Mouse (Mus musculus): ENCODE data around the gene A730009L09Rik. TPM values are rescaled to one million over a fixed set of nuclear protein-coding genes. Genes with fewer than 3 reads are reported as not detected.
A peak's percentile ranks its signal among the peaks of the same experiment; 100 is the strongest.

Gene A730009L09Rik
- total RNA-seq (2017) = not detected in 2 replicates

DNA sequence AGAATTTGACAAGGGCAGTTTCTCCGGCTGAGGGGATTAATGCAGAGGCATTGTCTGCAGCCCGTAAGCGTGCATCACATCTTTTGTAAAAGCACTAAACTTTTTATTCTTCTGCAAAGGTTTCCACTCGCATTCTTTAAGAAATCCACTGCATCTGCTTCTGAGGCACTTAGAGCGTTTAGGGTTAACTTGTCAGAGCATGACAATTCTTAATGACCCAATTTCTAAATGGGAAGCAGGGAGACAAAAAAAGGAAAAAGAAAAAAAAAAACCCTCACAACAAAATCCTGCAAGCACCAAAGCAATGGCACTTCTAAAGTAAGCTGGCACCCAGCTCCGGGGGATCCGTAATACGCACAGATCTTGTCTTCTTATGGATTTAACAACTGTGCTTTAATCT lies at the start of gene A730009L09Rik:
A730009L09Rik (plus strand) TSS at position 301 of the 400 bp plus-strand sequence.
- no peak for ATAC-seq (replicated peaks in 1 of 2; ENCODE audit: insufficient read depth in 1 of 2, low FRiP score in 2 of 2, low TSS enrichment in 1 of 2, low read depth in 1 of 2, poor library complexity in 2 of 2, severe bottlenecking in 2 of 2)

DNA sequence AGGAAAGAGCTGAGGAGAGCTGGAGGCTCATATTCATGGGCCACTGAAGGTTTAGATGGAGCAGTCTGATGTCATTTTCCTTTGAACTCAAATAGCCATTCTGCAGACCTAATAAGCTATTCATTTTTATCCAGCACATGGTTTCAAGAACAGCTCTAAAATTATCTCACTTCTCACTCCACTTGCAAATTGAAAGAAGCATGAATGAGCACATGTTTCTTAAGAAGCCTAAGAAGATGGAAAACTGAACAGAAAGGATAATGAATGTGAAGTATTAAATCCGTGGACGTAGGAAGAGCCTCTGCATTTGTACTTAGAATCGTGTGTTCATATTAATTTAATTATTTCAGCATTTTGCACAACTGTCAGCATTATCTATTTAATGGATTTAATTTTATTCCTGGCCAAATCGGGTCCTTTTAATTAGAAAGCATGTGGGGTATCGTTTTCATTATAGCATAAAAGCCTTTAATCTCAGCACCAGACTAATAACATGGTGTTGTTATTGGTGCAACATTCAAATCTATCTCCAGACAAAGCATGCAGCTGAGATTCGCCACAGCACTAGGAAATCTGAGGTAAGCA lies 49.2 kb upstream of the A730009L09Rik start:
- no peak for ATAC-seq (replicated peaks in 1 of 2; ENCODE audit: insufficient read depth in 1 of 2, low FRiP score in 2 of 2, low TSS enrichment in 1 of 2, low read depth in 1 of 2, poor library complexity in 2 of 2, severe bottlenecking in 2 of 2)

DNA sequence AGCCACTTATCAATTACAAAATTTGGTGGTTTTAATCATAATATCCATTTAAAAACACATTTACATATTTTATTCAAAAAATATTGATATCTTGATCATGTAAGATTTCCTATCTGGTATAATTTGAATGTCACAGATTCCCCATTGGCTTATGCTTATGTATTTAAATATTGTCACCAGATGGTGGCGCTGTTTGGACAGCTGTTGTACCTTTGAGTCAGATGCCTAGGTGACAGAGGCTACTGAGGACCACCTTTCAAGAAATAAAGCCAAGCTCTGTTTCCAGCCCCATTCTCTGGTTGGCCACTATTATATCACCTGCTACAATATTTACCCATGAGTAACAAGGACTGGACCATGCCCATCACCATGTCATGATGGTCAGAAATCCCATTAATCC lies 46.0 kb upstream of the A730009L09Rik start:
- ATAC-seq (replicated peaks in 1 of 2; ENCODE audit: insufficient read depth in 1 of 2, low FRiP score in 2 of 2, low TSS enrichment in 1 of 2, low read depth in 1 of 2, poor library complexity in 2 of 2, severe bottlenecking in 2 of 2) = no peak

DNA sequence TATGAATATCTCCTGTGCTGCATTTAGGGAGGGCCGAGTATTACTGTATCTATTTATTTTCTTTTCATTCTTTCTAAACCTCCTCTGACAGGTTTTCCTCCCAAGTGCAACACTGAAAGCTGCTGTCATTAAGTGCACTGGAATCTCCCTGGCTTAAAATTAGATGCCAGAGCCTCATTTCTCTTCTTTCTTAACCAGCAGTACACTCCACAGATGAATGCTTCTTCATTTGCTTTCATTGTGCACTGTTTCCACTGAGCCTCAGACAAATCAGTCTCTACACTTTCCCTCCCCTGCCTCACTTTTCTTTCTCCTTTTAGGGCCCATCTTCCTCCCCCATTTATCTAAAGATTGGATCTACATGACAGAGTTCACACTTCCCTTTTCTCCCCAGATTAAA lies 44.9 kb upstream of the A730009L09Rik start:
- no peak for ATAC-seq (replicated peaks in 1 of 2; ENCODE audit: insufficient read depth in 1 of 2, low FRiP score in 2 of 2, low TSS enrichment in 1 of 2, low read depth in 1 of 2, poor library complexity in 2 of 2, severe bottlenecking in 2 of 2)

DNA sequence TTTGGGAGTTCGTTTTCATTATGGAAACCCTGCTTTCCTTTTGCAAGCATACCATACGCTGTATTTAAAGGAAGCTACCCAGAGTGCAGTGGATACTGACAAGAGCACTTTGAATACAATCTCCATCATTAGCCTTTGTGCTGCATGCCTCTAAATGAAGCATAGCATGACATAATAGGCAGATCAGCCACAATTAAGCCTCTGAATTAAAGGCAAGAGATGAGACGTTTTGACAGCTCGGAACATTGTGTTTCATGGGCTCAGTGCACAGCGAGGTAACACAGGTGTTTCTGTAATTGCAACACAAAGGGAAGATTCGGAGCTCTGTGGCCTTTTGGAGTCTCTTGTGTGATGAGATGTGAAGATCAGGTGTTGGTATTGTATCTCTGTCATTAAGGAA lies 41.5 kb upstream of the A730009L09Rik start:
- ATAC-seq (replicated peaks in 1 of 2; ENCODE audit: insufficient read depth in 1 of 2, low FRiP score in 2 of 2, low TSS enrichment in 1 of 2, low read depth in 1 of 2, poor library complexity in 2 of 2, severe bottlenecking in 2 of 2) = no peak

DNA sequence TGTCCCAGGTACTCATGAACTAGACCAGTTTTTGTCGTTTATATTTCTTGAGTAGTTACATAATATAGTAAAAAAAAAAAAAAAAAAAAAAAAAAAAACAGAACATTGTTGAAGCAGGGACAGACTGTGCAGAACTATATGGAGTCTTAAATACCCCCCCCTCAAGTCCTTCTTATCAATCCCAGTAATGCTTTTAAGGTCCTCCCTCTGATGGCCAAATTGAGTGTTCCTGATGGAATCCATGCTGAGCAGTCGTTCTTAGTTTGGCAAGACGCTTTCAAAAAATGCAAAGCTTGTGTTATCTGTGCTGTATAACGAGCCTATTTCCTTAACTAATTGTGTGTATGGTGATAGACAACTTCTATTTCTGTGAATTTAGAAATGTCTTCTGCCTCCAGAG lies 40.2 kb upstream of the A730009L09Rik start:
- no peak for ATAC-seq (replicated peaks in 1 of 2; ENCODE audit: insufficient read depth in 1 of 2, low FRiP score in 2 of 2, low TSS enrichment in 1 of 2, low read depth in 1 of 2, poor library complexity in 2 of 2, severe bottlenecking in 2 of 2)

DNA sequence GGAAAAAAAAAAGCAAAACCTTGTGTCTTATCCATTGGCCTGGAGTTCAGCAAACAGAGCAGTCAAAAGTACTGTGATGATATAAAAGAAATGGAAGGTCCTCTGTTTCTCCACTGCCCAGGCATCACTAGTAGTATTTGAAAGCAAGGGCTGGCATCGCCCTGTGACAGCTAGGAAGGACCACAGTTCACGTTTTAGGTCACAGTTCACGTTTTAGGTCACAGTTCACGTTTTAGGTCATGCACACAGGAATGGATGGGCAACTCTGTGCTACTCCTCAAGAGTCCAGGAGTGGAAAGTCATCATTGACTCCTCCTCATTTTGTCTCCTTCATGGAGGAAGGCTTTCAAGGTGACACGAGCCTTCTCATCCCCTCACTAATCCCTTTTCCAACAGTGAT lies 38.0 kb upstream of the A730009L09Rik start:
- ATAC-seq (replicated peaks in 1 of 2; ENCODE audit: insufficient read depth in 1 of 2, low FRiP score in 2 of 2, low TSS enrichment in 1 of 2, low read depth in 1 of 2, poor library complexity in 2 of 2, severe bottlenecking in 2 of 2) = no peak

DNA sequence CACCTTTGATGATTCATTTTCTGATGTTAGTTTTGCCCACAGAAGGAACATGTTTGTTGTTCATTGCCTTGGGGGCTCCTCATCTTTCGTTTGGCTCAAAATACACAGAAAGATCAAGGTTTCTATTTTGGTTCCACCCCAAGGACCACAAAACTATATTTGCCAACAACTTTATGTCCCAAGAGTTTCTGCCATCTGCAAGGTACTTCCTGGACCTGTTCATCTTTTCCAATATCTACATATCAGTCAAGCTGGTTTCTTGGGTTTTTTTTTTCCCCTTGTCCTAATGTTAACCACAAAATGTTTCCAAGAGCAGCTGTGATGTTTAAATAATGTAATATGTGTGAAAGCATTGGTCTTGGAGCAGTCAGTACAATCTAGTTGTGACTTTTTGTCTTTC lies 37.4 kb upstream of the A730009L09Rik start:
- ATAC-seq (replicated peaks in 1 of 2; ENCODE audit: insufficient read depth in 1 of 2, low FRiP score in 2 of 2, low TSS enrichment in 1 of 2, low read depth in 1 of 2, poor library complexity in 2 of 2, severe bottlenecking in 2 of 2) = no peak; a peak in 1 of 4 replicates

DNA sequence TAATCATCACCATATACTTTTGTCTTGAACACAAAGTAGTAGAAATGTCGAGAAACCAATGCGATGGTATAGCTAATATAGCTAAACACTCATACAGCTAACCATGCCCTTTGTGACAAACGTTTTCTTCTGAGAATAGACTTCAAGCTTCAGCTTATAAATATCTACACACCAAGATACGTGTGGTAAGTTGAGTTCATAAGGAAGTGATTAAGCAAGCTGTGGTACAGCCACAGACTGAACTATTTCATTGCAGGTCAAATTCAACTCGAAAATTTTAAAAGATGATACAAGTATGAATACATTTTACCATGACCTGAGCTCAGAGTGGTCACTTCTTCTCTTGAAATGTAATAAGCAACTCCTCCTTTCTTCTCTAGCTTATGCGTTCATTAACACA lies 37.0 kb upstream of the A730009L09Rik start:
- ATAC-seq (replicated peaks in 1 of 2; ENCODE audit: insufficient read depth in 1 of 2, low FRiP score in 2 of 2, low TSS enrichment in 1 of 2, low read depth in 1 of 2, poor library complexity in 2 of 2, severe bottlenecking in 2 of 2) = 0 out of 4 replicates have a peak, but pooled peaks of 1 of the 2 experiments have one; percentile 43

DNA sequence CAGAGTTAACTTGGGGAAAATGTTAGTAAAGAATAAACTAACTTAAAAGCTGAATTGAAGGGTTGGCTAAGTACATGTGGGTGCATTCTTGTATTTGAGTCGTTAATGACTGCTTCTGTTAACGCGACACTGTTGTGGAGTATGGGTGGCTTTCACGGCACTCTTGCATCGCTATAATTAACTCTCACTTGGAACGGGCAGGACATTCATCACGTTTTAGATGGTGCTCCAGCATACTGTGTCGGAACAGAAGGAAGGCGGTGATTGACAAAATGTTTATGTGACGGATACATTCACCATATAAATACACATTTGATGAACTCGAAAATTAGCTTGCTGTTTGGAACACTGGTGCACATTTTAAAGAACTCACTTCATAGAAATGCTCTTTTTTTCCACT lies 29.0 kb upstream of the A730009L09Rik start:
- ATAC-seq (replicated peaks in 1 of 2; ENCODE audit: insufficient read depth in 1 of 2, low FRiP score in 2 of 2, low TSS enrichment in 1 of 2, low read depth in 1 of 2, poor library complexity in 2 of 2, severe bottlenecking in 2 of 2) = 0 out of 4 replicates have a peak, but pooled peaks of 1 of the 2 experiments have one; percentile 17

DNA sequence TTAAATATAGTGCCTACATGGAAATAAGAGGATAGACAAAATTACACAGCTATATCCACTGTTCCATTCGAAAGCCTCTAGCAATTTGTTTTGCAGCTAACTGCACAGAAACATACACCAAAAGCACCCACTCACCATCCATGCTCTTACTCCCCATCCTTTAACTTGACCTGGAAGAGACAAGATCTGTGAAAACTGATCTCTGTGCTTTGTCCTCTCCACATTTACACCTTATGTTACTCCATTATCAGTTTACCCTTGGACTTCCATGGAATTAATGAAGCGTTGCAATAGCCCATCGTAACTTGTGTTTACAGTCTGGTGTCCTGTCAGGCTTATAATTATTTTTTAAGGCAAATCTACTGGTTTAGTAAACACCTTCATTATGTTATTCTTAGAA lies 20.1 kb upstream of the A730009L09Rik start:
- no peak for ATAC-seq (replicated peaks in 1 of 2; ENCODE audit: insufficient read depth in 1 of 2, low FRiP score in 2 of 2, low TSS enrichment in 1 of 2, low read depth in 1 of 2, poor library complexity in 2 of 2, severe bottlenecking in 2 of 2)

DNA sequence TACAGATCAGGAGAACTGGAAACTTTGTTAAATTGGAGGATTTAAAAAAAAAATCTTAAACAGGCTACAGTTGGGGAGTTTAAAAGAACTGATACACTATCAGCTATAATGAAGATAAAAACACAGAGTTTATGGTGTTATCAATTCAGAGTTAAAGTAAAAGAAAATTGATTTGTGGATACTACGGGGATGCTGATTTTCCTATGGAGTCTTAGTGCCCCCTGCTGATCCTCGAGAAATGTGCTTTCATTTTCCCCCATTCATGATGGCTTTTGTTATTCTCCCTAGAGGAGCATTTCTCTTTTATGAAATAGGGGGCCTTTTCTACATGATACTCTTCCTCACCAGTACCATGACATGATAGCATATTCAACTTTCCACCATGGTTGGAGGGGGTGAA lies 19.5 kb upstream of the A730009L09Rik start:
- ATAC-seq (replicated peaks in 1 of 2; ENCODE audit: insufficient read depth in 1 of 2, low FRiP score in 2 of 2, low TSS enrichment in 1 of 2, low read depth in 1 of 2, poor library complexity in 2 of 2, severe bottlenecking in 2 of 2) = peak; percentile 64 to 69

DNA sequence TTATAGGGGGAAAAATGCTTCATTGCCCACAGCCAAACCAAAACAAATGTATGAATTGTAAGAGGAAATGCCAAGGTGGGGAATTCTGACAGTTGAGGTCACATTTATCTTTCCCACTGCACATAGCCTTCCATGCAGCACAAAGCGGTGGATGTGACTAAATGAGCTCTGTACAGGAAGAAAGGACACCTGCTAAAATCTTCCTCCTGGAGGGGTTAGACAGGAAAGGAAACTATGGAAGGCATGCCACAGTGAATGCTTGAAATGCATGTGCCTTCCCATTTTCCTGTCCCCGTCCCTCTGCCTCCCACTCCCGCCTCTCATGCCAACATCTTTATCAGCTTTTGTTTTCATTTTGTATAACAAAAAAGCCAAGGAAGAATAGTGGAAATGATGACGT lies 7.2 kb upstream of the A730009L09Rik start:
- ATAC-seq (replicated peaks in 1 of 2; ENCODE audit: insufficient read depth in 1 of 2, low FRiP score in 2 of 2, low TSS enrichment in 1 of 2, low read depth in 1 of 2, poor library complexity in 2 of 2, severe bottlenecking in 2 of 2) = no peak

DNA sequence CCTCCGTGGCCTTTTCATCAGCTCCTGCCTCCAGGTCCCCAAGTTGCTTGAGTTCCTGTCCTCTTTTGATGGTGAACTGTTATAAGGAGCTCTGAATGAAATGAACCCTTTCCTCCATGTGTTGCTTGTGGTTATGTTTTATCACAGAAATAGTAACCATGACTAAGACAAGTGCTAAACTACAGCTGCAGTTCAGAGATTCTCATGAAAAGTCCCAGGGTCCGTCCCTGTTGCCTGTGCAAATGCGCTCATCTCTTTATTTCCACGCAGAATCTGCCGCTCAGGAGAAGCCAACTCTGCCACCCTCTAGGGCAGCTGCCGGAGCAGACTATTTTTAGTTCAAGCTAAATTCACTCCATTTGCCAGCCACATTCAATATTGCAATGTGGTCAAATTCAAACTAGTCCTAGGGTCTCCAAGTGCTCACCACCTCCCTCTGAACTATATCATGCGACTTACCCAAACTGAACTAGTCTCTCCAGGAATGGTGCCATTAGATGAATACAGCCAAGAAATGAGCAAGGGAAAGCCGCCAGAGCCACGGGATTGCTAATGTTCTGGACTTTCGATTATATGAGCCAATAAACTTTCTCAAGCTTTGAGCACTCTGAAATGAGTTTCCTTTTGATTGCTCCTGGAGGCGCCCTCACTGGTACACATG lies 7.2 kb downstream of the A730009L09Rik start:
- no peak for ATAC-seq (replicated peaks in 1 of 2; ENCODE audit: insufficient read depth in 1 of 2, low FRiP score in 2 of 2, low TSS enrichment in 1 of 2, low read depth in 1 of 2, poor library complexity in 2 of 2, severe bottlenecking in 2 of 2)

DNA sequence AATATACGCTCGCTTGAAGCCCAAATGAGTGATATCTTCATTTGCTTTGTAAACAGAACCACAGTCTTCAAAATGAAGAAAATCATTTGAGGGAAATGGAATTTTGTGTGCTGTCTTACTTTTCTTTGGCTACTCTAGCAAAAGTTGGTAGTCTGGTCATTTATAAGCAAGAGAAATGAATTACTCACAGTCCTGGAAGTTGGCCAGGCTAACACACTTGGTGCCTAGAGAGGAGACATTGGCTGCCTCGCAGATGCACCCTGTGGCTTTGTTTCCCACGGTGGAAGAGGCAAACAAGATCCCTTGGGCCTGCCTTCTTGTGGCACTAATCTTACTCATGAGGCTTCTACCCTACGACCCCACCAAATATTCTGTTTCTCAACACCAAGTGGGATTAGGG lies 8.1 kb downstream of the A730009L09Rik start:
- ATAC-seq (replicated peaks in 1 of 2; ENCODE audit: insufficient read depth in 1 of 2, low FRiP score in 2 of 2, low TSS enrichment in 1 of 2, low read depth in 1 of 2, poor library complexity in 2 of 2, severe bottlenecking in 2 of 2) = no peak

DNA sequence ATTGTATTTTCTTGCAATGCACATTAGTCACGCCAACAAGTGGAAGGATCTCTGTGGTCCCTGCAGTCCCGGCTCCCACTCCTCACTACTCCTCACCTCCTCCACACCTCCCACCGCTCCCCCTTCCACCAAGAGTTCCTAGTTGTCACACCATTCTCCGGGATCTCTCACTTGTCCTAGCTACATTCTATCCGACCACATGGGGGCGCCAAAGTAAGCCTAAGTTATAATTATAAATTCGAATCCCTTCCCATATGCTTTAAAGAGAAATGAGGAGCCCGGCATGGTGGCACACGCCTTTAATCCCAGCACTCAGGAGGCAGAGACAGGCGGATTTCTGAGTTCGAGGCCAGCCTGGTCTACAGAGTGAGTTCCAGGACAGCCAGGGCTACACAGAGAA lies 12.5 kb downstream of the A730009L09Rik start:
- peak; percentile 56 to 66 for ATAC-seq (replicated peaks in 1 of 2; ENCODE audit: insufficient read depth in 1 of 2, low FRiP score in 2 of 2, low TSS enrichment in 1 of 2, low read depth in 1 of 2, poor library complexity in 2 of 2, severe bottlenecking in 2 of 2)

DNA sequence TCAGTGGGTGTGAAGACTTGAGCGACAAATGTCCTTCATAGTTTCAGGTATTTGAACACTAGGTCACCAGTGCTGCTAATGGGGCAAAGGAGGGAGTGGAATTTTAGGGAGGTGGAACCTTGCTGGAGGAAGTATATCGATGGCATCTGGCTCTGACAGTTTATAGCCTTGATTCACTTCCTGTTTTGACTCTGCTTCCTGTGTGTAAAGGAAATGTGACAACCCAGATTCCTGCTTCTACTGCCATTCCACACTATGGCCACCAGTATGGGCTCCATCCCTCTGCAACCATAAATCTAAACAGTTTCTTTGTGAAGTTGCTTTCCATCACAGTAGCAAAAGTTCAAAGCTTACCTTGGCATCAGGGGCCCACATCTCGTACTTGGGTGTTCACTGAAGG lies 17.9 kb downstream of the A730009L09Rik start:
- peak; percentile 27 to 36; a peak in 1 of 4 replicates for ATAC-seq (replicated peaks in 1 of 2; ENCODE audit: insufficient read depth in 1 of 2, low FRiP score in 2 of 2, low TSS enrichment in 1 of 2, low read depth in 1 of 2, poor library complexity in 2 of 2, severe bottlenecking in 2 of 2)

DNA sequence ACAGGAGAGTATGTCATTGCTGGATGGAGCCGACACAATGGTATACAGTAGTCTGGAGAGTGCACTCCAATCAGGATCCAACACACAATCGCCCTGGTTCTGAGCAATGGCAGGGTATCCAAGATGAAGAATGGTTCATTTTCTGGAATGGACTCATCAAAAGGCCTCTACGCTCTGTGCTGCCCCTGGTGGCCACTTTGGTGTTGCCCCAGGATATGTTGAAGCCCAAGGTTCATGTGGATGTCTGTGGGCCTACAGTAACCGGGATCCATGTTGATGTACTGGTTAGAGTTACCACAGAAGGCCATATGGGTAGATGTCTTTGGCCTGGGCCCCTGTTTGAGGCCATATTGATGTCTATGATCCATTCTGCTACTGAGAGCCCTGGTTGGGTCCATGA lies 31.1 kb downstream of the A730009L09Rik start:
- ATAC-seq (replicated peaks in 1 of 2; ENCODE audit: insufficient read depth in 1 of 2, low FRiP score in 2 of 2, low TSS enrichment in 1 of 2, low read depth in 1 of 2, poor library complexity in 2 of 2, severe bottlenecking in 2 of 2) = no peak

DNA sequence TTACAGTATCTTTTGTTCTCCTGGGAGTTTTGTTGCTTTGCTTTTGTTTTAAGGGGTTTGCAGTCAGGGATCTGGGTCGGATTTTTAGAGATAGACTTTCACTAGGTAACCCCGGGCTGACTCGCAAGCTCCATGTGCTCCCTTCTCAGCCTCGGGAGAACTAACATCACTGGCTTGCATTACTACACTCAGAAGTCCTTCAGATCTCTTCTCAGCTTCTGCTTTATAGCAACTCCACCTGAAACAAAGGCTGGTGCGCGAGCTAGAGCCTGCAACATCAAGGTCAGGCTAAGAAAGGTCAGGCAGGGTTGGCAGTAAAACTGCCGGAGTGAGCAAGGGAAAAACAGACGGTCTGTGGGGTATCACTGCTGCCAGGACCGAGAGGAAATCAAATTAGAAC lies 34.2 kb downstream of the A730009L09Rik start:
- no peak for ATAC-seq (replicated peaks in 1 of 2; ENCODE audit: insufficient read depth in 1 of 2, low FRiP score in 2 of 2, low TSS enrichment in 1 of 2, low read depth in 1 of 2, poor library complexity in 2 of 2, severe bottlenecking in 2 of 2)

Data from hematopoietic stem cell, adult 5-6 weeks (primary cell).